Mouse (Mus musculus): ENCODE measurements around the gene Cyp4f16. TPM values are rescaled to one million over a fixed set of nuclear protein-coding genes. Genes with fewer than 3 reads are reported as not detected.
A peak's percentile ranks its signal among the peaks of the same experiment; 100 is the strongest.
"Not testable (repeated sequence)": the region's sequence is repeated elsewhere in the genome, so short reads cannot be mapped to it uniquely, and the experiment has no call there.

The Cyp4f16 gene
- total RNA-seq, 2 experiments from 2014 or later: 6.0 to 7.7 TPM

DNA sequence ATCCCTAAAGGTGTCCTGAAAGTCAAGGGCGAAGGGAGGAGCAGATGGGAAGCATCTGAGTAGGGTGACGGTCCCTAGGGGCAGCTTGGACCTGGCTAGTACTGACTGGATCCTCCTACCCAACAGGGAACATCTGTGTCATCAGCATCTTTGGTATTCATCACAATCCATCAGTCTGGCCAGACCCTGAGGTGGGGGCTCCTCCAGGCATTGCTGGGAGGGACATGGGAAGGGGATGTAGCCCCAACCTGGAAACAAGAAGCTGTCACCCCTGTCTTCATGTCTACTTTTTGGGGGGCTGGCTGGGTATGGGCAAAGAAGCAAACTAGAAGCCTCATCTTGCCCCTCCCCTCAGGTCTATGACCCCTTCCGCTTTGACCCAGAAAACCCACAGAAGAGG is 14.0 kb downstream of the Cyp4f16 start:
- DNase-seq (ENCODE audit: low spot score in 2 of 2): not testable (repeated sequence)

DNA sequence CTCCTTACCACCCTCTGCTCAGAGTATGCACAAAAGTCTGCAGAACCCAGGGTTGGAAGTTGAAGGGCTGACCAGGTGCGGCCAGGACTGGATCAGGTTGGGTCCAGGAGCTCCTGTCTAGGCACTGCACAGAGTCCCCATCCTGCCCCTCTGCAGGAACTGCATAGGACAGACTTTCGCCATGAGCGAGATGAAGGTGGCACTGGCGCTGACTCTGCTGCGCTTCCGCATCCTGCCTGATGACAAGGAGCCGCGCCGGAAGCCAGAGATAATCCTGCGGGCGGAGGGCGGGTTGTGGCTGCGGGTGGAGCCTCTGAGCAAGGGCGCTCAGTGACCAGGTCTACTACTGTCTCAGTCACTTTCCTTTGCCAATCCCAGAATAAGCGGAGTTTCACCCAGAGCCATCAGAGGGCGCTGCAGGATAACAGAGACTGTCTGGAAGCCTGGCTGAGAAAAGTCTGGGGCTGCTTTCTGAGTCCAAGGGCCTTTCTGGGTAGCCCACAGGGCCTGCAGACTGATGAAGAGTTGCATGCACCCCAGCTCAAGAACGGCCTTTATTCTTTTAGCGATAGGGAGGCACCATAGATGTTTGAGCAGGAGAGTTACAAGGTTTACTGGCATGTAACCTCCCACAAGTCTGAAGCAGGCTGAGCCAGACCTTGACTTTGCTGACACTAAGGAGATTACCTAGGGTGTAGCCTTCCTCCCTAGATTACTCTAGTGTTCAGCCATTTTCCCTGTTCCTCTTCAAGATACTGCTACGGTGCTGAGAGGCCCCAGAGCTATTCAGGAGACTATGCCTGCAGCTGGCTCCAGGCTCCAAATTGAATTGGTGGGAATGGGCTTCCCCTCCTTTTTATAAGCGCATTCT is 14.8 kb downstream of the Cyp4f16 start:
- peak; percentile 86 to 90 for DNase-seq (ENCODE audit: low spot score in 2 of 2)

DNA sequence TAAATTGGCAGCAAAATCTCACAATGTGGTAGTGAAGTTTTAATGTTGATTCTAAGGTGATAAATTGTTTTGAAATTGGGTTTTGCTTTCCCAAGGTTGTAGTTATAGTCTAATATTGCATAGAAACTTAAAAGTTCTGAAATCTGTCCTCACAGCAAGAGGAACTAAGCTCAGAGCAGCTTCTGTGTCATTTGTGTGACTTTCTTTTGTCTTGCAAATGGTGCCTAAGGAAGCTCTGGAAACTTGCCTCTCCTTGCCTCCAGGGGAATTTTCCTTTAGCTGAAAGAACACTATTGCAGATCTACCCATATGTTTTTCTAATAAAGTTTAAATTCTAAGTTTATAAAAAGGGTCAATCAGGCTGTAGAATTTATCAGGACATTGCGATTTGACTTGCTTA is 16.7 kb downstream of the Cyp4f16 start:
- not testable (repeated sequence) for DNase-seq (ENCODE audit: low spot score in 2 of 2)

DNA sequence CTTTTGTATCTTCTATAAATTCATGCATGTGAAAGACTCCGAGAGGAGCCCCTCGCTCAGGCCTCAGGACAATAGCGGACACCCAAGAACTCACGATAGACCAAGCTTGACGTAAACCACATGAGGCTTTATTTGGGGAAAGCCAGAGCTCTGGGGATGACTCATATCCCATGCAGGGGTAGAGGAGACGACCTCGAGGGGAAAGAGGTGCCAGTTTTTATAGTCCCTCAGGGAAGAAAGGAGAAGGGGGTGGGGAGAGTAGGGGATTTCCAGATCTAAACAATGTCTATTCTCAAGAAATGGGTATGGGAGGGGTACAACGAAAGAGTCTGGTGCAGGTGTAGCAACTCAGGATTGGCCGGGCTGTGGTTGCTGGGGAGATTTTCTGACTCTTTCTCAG is 18.0 kb downstream of the Cyp4f16 start:
- not testable (repeated sequence) for DNase-seq (ENCODE audit: low spot score in 2 of 2)

DNA sequence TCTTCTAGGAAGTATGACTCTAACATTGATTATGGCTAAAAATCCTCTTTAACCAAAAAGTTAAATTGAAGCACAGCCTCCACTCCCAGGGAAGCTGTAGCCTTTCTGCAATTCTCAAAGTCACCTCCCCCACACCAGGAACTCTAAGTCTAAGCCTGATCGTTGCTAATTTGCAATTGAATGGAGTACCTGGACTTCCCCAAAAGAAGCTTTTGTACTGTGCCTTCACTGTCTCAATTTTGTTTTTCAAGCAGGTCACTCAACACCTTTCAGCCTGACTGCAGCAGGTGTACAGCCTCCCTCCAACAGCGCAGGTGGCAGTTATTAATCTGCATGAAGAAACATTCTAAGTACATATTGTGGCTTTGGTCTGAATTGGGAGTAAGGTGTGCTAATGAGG is 26.9 kb downstream of the Cyp4f16 start:
- not testable (repeated sequence) for DNase-seq (ENCODE audit: low spot score in 2 of 2)

DNA sequence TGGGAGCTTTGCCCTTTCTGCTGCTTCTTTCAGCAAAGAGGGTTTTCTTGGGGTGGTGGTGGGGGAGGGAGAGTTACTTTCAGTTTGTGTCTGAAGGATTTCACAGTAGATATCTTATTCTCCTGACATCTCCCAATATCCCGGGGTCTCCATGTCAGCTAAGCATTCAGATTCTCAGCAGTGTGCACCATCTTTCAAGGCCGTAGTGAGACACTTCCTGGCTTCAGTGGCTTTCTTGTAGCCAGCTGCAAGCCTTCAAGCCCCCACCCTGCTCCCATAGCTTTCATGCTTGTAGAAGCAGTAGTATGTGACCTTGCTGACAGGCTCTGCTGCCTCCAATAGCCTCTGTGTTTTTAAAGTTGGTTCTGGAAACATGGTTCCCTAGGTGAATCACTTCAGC is 36.9 kb downstream of the Cyp4f16 start:
- DNase-seq (ENCODE audit: low spot score in 2 of 2): not testable (repeated sequence)

DNA sequence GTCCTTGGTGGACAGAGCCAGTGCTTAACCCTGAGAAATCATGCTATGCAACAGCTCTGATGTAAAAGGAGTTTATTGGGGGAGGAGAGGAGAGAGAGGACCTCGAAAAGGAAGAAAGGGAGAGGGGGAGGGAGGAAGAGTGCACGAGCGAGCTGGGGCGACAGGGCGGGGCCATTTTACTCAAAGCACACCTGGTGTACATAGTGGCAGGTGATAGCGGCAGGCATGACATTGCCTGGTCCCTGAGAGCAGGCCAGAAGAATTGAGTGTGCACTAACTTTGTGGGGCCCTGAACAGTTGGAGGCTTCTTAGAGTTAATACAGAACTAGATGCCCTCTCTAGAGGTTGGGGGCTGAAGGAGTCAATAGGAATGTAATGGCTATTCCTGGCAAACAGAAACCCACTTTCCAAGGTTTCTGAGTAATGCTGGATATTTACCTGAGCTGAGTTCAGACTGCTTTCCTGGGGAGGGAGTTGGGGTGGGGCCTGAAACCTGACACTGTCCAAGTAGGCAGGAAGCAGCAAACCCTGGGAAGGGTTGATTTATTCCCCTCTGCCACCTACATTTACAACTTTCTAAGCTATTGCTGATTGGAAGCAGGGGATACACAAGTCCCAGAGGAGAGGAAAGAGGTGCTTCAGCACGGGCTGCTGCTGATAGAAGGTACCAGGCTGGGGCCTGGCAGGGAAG is 41.3 kb downstream of the Cyp4f16 start:
- DNase-seq (ENCODE audit: low spot score in 2 of 2): no peak

DNA sequence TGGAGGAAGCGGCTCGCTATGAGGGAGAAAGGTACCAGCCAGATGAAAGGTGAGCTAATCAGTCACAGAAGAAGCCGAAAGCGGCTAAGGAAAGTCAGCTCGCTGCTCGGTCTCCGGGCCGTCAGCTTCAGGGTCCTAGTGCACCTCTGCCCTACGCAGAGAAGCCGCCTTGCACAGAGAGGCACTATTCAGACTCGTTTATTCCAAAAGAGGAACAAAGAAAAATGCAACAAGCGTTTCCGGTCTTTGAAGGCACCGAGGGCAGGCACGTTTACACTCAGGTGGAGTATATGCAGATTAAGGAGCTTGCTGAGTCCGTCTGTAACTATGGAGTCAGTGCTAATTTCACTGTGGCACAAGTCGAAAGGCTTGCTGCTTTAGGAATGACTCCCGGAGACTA is 60.1 kb downstream of the Cyp4f16 start:
- no peak for DNase-seq (ENCODE audit: low spot score in 2 of 2)

Other genes starting within 250 kb of the Cyp4f16 start
- gene Akap8, start 215.3 kb upstream of the Cyp4f16 start, total RNA-seq (2021): 10 to 100 TPM; 83.8 to 86.1 TPM
- gene Akap8l, start 186.0 kb upstream of the Cyp4f16 start, total RNA-seq (2021): 100 to 1,000 TPM; 134 to 157 TPM
- 10 to 100 TPM; 66.8 to 74.7 TPM for gene Wiz, start 147.1 kb upstream of the Cyp4f16 start, total RNA-seq (2021)
- gene Rasal3, start 133.0 kb upstream of the Cyp4f16 start, total RNA-seq (2021): 1 to 10 TPM; 2.6 to 3.1 TPM
- gene Pglyrp2, start 112.4 kb upstream of the Cyp4f16 start, total RNA-seq (2021): not detected
- not detected for gene Cyp4f39, start 83.8 kb upstream of the Cyp4f16 start, total RNA-seq (2021)
- gene Cyp4f17, start 30.5 kb upstream of the Cyp4f16 start, total RNA-seq (2021): 1 to 10 TPM; 3.9 to 6.5 TPM
- not detected for gene Cyp4f37, start 84.8 kb downstream of the Cyp4f16 start, total RNA-seq (2021)
- not detected for gene Cyp4f40, start 122.3 kb downstream of the Cyp4f16 start, total RNA-seq (2021)
- gene Cyp4f15, start 149.1 kb downstream of the Cyp4f16 start, total RNA-seq (2021): 10 to 100 TPM; 10.9 to 12.8 TPM